26 mouse cellular contexts compared by ENCODE assay signal in the genomic region with DNA sequence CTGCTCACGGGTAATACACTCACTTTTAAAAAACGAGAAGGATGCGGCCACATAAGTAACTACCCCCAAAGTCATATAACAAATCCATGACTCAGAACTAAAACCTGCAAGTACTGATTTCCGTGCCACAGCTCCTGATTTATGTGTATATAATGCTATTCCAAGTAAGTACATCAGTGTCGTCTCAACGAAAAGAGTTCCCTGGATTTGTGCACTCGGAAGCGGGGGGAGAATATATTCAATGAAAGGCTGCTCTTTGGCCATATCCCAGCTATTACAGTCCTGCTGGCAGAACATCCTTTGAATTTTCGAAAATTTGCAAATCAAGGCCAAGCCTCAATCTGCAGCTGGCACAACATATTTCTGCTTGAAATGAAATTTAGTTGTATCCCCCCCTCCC. TPM values are rescaled to one million over a fixed set of nuclear protein-coding genes. Genes with fewer than 3 reads are reported as not detected.
A peak's percentile ranks its signal among the peaks of the same experiment; 100 is the strongest.
DNase-seq lines count a peak whose midpoint lies in the region; ATAC-seq and TF ChIP-seq lines count a peak whose summit lies in the region.
"Had no signal": no experiment of that assay in that cellular context is flagged by ENCODE, and none has a peak within 500 bp of the region (broad histone marks: within the 10 kb centered on the region; RNA-seq: fewer than 3 reads in every experiment).

No protein-coding gene starts in this region.

- peak; percentile 51 for DNase-seq in forebrain, embryonic 14.5 days (ENCODE audit: low spot score)
- DNase-seq in layer of hippocampus, adult 9-10 months (ENCODE audit: low spot score), result peak; percentile 16
- no peak for DNase-seq in layer of hippocampus, adult 11-12 months (ENCODE audit: low spot score)
- DNase-seq in 3T3-L1 (ENCODE audit: low read depth, low spot score), result peak; percentile 63
- DNase-seq in brain, embryonic 14.5 days (ENCODE audit: low read depth), result peak; percentile 51
- DNase-seq in thymus, postnatal 0 days (ENCODE audit: low spot score), result no peak
- DNase-seq: adrenal gland, postnatal 25 days; cerebellum, adult 11 months; embryo, embryonic 11 days; gastrocnemius, postnatal 25 days; heart, adult 2 months; kidney, adult 8-10 months; kidney, postnatal 10 days; liver; right cerebral cortex, postnatal 14 days; thymus, adult 2 months had no signal

- H3K9me3 ChIP-seq in forebrain, embryonic 14.5 days (replicated peaks; ENCODE audit: control insufficient read depth, low read length), result no peaks in the 10 kb centered on the region
- no peaks in the 10 kb centered on the region for H3K9me3 ChIP-seq in forebrain, embryonic 12.5 days
- H3K9me3 ChIP-seq: embryonic facial prominence, embryonic 13.5 days; hindbrain, embryonic 13.5 days; limb, embryonic 10.5 days had no signal

- no peak overlapping the region for H3K4me3 ChIP-seq in forebrain, embryonic 14.5 days (ENCODE audit: low read depth, low read length)
- H3K4me3 ChIP-seq in forebrain, embryonic 12.5 days (replicated peaks), result no peak overlapping the region
- H3K4me3 ChIP-seq: embryonic facial prominence, embryonic 13.5 days; heart, adult 2 months; hindbrain, embryonic 13.5 days; left cerebral cortex, adult 2 months; limb, embryonic 10.5 days had no signal

- no peak for TF ChIP-seq CTCF in brain, embryonic 14.5 days (IDR thresholded peaks at IDR 0.05; ENCODE audit: borderline replicate concordance, extremely low read depth, insufficient read depth, insufficient read length)

- no peak overlapping the region for H3K27ac ChIP-seq in forebrain, embryonic 14.5 days (ENCODE audit: low read depth, low read length)
- no peak overlapping the region for H3K27ac ChIP-seq in forebrain, embryonic 12.5 days
- H3K27ac ChIP-seq: embryonic facial prominence, embryonic 13.5 days; heart, adult 2 months; hindbrain, embryonic 13.5 days; left cerebral cortex, adult 2 months; limb, embryonic 10.5 days; macrophage; stomach, postnatal 0 days had no signal

- peak; percentile 40; the same call in 1 of the 2 replicates for ATAC-seq in forebrain, embryonic 14.5 days
- ATAC-seq in forebrain, embryonic 12.5 days (ENCODE audit: low FRiP score), result no peak
- ATAC-seq in activated CD4-positive, CD25-positive, alpha-beta regulatory T cell, adult 4 months, result no peak
- ATAC-seq: inflammation-experienced regulatory T-cells, adult 6 months had no signal

- no peak for TF ChIP-seq POLR2A in brain, embryonic 14.5 days (IDR thresholded peaks at IDR 0.05; ENCODE audit: borderline replicate concordance, extremely low read depth, insufficient read depth, insufficient read length, poor library complexity, severe bottlenecking)

- H3K4me2 ChIP-seq in forebrain, embryonic 14.5 days (ENCODE audit: low read length), result no peak overlapping the region
- no peak overlapping the region for H3K4me2 ChIP-seq in forebrain, embryonic 12.5 days
- H3K4me2 ChIP-seq: embryonic facial prominence, embryonic 13.5 days; hindbrain, embryonic 13.5 days had no signal

- no peak overlapping the region for H3K9ac ChIP-seq in forebrain, embryonic 14.5 days (ENCODE audit: low read length)
- no peak overlapping the region for H3K9ac ChIP-seq in forebrain, embryonic 12.5 days
- H3K9ac ChIP-seq: embryonic facial prominence, embryonic 13.5 days; hindbrain, embryonic 13.5 days had no signal

- no peaks in the 10 kb centered on the region for H3K36me3 ChIP-seq in forebrain, embryonic 14.5 days (ENCODE audit: control insufficient read depth, insufficient read depth, low read length)
- no peaks in the 10 kb centered on the region for H3K36me3 ChIP-seq in forebrain, embryonic 12.5 days (replicated peaks)
- H3K36me3 ChIP-seq: embryonic facial prominence, embryonic 13.5 days; hindbrain, embryonic 13.5 days; limb, embryonic 10.5 days had no signal

- no peaks in the 10 kb centered on the region for H3K4me1 ChIP-seq in forebrain, embryonic 14.5 days (ENCODE audit: control insufficient read depth, insufficient read depth, low read length)
- no peaks in the 10 kb centered on the region for H3K4me1 ChIP-seq in forebrain, embryonic 12.5 days
- H3K4me1 ChIP-seq: embryonic facial prominence, embryonic 13.5 days; hindbrain, embryonic 13.5 days; limb, embryonic 10.5 days had no signal

- WGBS in forebrain, embryonic 14.5 days, result 82% methylated on average over 9 of the region's 9 CpGs
- 92% methylated on average over 9 of the region's 9 CpGs for WGBS in forebrain, embryonic 12.5 days

- H3K27me3 ChIP-seq in forebrain, embryonic 14.5 days (replicated peaks; ENCODE audit: control insufficient read depth, insufficient read depth, low read length), result no peaks in the 10 kb centered on the region
- no peaks in the 10 kb centered on the region for H3K27me3 ChIP-seq in forebrain, embryonic 12.5 days
- H3K27me3 ChIP-seq: embryonic facial prominence, embryonic 13.5 days; hindbrain, embryonic 13.5 days had no signal

RNA-seq across cellular contexts. Expression of gene Trhde, which starts 43.5 kb away (rescaled TPM):
- polyA plus RNA-seq in forebrain, embryonic 14.5 days (2014; fragmentation: Nextera tagmentation; extraction: Ambion mirVana), result 1.8 and 2.9 TPM in 2 replicates
- 0.96 and 1.6 TPM in 2 replicates for polyA plus RNA-seq in forebrain, embryonic 12.5 days (2016; fragmentation: Nextera tagmentation; extraction: Ambion mirVana)
- polyA plus RNA-seq in brain, embryonic 14.5 days (2012; rRNA removed), result 3.4 and 6.5 TPM in 2 replicates
- 0.03 TPM in 1 of 2 replicates, not detected in the other for polyA plus RNA-seq in thymus, postnatal 0 days (2015; fragmentation: Nextera tagmentation; extraction: Ambion mirVana)
- not detected for polyA plus RNA-seq in activated CD4-positive, CD25-positive, alpha-beta regulatory T cell, adult 4 months (2017; shearing (Covaris generic))
- polyA plus RNA-seq: inflammation-experienced regulatory T-cells, adult 6 months; liver, embryonic 16.5 days; macrophage had no signal

Comparison
In these comparisons a context has a peak if more than half of its experiments do, and no peak if none do; other contexts are left out.
1. DNase-seq: peak in forebrain, embryonic 14.5 days (single experiment), layer of hippocampus, adult 9-10 months (single experiment), 3T3-L1 (single experiment) and brain, embryonic 14.5 days (single experiment); none in layer of hippocampus, adult 11-12 months (single experiment) and thymus, postnatal 0 days (single experiment).